Mouse (Mus musculus) spleen, adult 18-20 months (tissue): ENCODE measurements around the gene Adh7.

ENCODE experiments used
- DNase-seq, 2 experiments: peaks; one replicate each; pipeline ENCODE4 v3.0.0; 2022; ENCODE audit warnings: mixed read lengths in 2 of 2

Gene Adh7

GRCm38 (mm10) chr3:138255780-138256550 lies 38.4 kb downstream of the Adh7 start:
- DNase-seq, result no peak

GRCm38 (mm10) chr3:138260721-138261669 lies 43.4 kb downstream of the Adh7 start, which contains the start of gene Adh1:
Adh1 (plus strand) TSS chr3:138260991.
- no peak for DNase-seq

DNA sequence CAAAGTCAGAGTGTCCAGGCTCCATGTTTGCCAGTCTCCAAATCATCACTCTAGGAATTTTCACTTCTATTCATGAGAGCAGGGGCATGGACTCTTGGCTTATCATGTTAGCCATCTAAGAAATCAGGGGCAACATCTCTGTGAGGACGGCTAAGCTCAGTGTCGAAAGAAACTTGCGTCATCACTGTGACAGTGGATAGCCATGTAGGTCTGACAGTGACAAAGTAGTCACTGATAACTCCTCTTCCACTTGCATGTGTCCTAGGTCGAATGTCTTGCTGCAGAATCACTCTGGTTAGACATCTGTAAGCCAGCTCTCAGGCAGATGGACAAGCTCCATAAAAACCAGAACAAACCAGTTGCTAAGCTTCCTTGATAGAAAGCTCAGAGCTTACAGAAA lies 45.0 kb downstream of the Adh7 start:
- DNase-seq, result no peak

DNA sequence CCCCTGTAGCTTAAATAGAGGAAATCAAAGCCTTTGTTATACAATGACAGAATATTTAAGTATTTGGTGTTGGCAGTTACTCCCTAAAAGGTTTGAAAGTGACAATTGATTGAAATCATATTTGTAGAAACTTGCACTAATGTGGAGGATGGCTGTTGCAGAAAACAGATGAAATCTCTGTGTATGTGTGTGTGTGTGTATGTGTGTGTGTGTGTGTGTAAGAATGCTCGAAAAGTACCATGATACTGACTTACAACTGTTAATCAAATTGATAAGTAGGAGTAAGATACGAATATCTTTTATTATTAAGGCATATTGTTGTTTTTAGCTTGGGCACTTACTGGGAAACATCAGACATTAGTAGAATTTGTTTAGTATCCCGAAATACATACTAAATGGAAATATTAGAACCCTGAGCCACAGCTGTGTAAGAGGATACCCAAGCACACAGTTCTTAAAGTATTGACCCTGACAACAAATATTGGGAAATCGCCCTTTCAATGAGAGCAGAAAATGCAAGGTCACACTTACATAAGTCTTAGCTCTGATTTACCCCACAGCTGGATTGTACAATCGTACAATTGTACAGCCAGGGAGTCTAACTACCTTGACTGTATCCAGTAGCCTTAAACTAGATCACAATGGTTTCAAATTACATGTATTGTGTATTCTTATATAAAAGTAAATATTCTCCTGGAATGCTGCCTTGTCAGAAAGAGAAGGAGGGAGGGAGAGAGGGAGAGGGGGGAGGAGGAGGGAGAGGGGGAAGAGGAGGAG lies 45.8 kb downstream of the Adh7 start:
- no peak for DNase-seq

- no peak for DNase-seq
Measured at GRCm38 (mm10) chr3:138264648-138265047, 47.1 kb downstream of the Adh7 start.

GRCm38 (mm10) chr3:138270507-138270906 lies 52.9 kb downstream of the Adh7 start:
- DNase-seq, result no peak

GRCm38 (mm10) chr3:138271297-138271696 lies 53.7 kb downstream of the Adh7 start:
- DNase-seq, result no peak

DNA sequence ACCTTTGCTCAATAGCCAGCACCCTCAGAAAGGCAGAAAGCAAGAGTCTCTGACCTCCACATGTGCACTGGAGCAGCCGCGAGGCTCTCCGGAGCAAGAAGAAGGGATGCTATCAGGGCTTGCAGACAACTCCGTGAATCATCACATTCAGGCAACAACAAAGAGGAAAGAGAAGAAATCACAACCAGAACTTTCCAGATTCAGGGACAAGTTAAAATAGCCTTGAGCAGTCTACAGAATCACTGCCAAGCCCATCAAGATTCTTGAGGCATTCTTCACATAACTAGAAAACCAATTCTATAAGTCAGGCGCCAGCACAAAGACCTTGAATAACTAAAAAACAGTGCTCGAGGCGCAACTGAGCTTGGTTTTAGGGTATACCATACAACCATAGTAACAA lies 55.5 kb downstream of the Adh7 start:
- no peak for DNase-seq

GRCm38 (mm10) chr3:138275100-138275499 lies 57.5 kb downstream of the Adh7 start:
- DNase-seq, result no peak

DNA sequence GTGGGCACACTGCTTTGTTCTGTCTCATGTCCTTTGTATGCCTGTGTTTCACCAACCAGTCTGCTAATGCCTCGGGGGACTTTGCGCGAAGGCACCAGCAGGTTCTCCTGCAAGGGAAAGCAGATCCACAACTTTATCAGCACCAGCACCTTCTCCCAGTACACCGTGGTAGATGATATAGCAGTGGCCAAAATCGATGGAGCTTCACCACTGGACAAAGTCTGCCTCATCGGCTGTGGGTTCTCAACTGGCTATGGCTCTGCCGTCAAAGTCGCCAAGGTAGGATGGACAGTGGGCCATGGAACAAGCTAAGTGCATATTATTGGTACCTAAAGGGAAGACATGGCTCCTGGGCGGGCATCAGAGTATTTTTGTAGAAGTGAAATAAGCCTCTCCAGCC lies 65.0 kb downstream of the Adh7 start:
- DNase-seq, result no peak
